Mouse (Mus musculus): ENCODE data around the gene Wwtr1.
A peak's percentile ranks its signal among the peaks of the same experiment; 100 is the strongest.

Wwtr1 gene

GRCm38 (mm10) chr3:57511816-57512586 lies 63.7 kb downstream of the Wwtr1 start:
- peak; percentile 32 to 66 for DNase-seq

GRCm38 (mm10) chr3:57509945-57510675 lies 65.6 kb downstream of the Wwtr1 start:
- peak; percentile 34 to 38 for DNase-seq

- no peak for DNase-seq
Observed at GRCm38 (mm10) chr3:57505991-57506390, 69.7 kb downstream of the Wwtr1 start.

- peak in 1 of 2 experiments; percentile 42 for DNase-seq
Observed at GRCm38 (mm10) chr3:57504756-57505155, 71.0 kb downstream of the Wwtr1 start.

GRCm38 (mm10) chr3:57501596-57502220 lies 74.0 kb downstream of the Wwtr1 start:
- DNase-seq: no peak

- no peak for DNase-seq
Observed at GRCm38 (mm10) chr3:57500846-57501245, 74.9 kb downstream of the Wwtr1 start.

- no peak for DNase-seq
Observed at GRCm38 (mm10) chr3:57497791-57498190, 77.9 kb downstream of the Wwtr1 start.

GRCm38 (mm10) chr3:57496428-57496827 lies 79.3 kb downstream of the Wwtr1 start:
- no peak for DNase-seq

GRCm38 (mm10) chr3:57487455-57488153 lies 88.1 kb downstream of the Wwtr1 start:
- peak in 1 of 2 experiments; percentile 37 for DNase-seq

- no peak for DNase-seq
Observed at GRCm38 (mm10) chr3:57486068-57486467, 89.6 kb downstream of the Wwtr1 start.

GRCm38 (mm10) chr3:57481981-57482380 lies 93.7 kb downstream of the Wwtr1 start:
- no peak for DNase-seq

GRCm38 (mm10) chr3:57480640-57481039 lies 95.1 kb downstream of the Wwtr1 start:
- no peak for DNase-seq

- DNase-seq: no peak
Observed at GRCm38 (mm10) chr3:57474421-57474820, 101.3 kb downstream of the Wwtr1 start.

- no peak for DNase-seq
Observed at GRCm38 (mm10) chr3:57472407-57472806, 103.3 kb downstream of the Wwtr1 start.

- peak; percentile 57 to 59 for DNase-seq
Observed at GRCm38 (mm10) chr3:57470981-57471601, 104.6 kb downstream of the Wwtr1 start.

- DNase-seq: peak; percentile 71 to 77
Observed at GRCm38 (mm10) chr3:57470326-57470725, 105.4 kb downstream of the Wwtr1 start.

GRCm38 (mm10) chr3:57469325-57469724 lies 106.4 kb downstream of the Wwtr1 start:
- peak; percentile 18 to 57 for DNase-seq

GRCm38 (mm10) chr3:57466289-57466688 lies 109.4 kb downstream of the Wwtr1 start:
- DNase-seq: no peak

GRCm38 (mm10) chr3:57463302-57463701 lies 112.4 kb downstream of the Wwtr1 start:
- no peak for DNase-seq

- no peak for DNase-seq
Observed at GRCm38 (mm10) chr3:57458652-57459051, 117.1 kb downstream of the Wwtr1 start.

GRCm38 (mm10) chr3:57448445-57448844 lies 127.3 kb downstream of the Wwtr1 start:
- DNase-seq: peak; percentile 57 to 69

GRCm38 (mm10) chr3:57447889-57448288 lies 127.8 kb downstream of the Wwtr1 start:
- no peak for DNase-seq

Data from lung, adult 18-20 months (tissue).